In the genomic region with DNA sequence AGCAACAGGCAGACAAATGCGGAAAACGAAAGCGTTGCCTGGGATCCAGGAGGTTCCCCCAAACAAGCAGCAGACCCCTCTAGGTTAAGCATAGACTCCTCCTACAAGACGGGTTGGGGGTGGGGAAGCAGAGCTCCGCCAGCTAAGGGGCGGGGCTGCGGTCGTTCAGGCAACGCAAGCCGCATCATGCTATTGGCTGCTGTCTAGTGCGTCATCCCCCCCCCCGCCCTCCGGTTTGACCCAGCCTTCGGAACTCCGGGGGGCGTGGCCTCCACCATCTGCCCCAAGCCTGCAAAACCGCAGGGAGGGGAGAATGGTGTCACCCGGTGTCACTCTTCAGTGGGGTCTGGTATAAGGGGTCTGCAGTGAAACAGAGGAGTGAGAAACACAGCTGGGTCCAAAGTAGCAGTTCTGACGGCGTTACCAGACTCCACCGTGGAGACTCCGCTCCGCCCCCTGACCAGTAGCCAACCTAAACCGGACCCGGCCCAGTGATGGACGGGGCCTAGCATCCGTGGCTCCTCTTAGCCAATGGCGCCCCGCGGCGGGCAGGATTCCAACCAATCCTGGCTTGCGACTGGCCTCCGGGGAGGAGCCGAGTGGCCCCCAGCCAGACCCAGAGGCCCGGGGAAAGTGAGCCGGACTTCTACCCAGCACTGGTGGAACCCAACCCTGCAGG, we compare ENCODE assay signal across 8 mouse cellular contexts. TPM values are rescaled to one million over a fixed set of nuclear protein-coding genes. Genes with fewer than 3 reads are reported as not detected.
DNase-seq lines count a peak whose midpoint lies in the region; ATAC-seq lines count a peak whose summit lies in the region.

TSS of gene Sertad3 (plus strand) at position 613 of the 679 bp plus-strand sequence.

- peak within 1 kb of the TSS; percentile 80 for H3K4me3 ChIP-seq in forebrain, embryonic 10.5 days
- peak within 1 kb of the TSS; percentile 83 for H3K4me3 ChIP-seq in heart, embryonic 16.5 days (ENCODE audit: low read length)
- peak within 1 kb of the TSS; percentile 85 for H3K4me3 ChIP-seq in liver, embryonic 15.5 days (replicated peaks)
- H3K4me3 ChIP-seq in neural tube, embryonic 12.5 days, result peak within 1 kb of the TSS; percentile 69

- peak; percentile 91 to 95 for DNase-seq in CD8-positive naive resting alpha-beta T cell, adult 2 months (ENCODE audit: low read depth in 2 of 2, low spot score in 2 of 2)
- DNase-seq in c-Kit-positive CD71-negative TER-119-negative erythroid progenitor cells, embryonic 14.5 days (ENCODE audit: low read depth), result peak; percentile 94
- DNase-seq in forebrain, embryonic 10.5 days (ENCODE audit: extremely low spot score, low spot score), result peak; percentile 99
- DNase-seq in kidney, postnatal 36 days, result peak; percentile 100
- DNase-seq in telencephalon, adult 2 months (ENCODE audit: low read depth, low spot score), result peak; percentile 95

- H3K27me3 ChIP-seq in forebrain, embryonic 10.5 days (ENCODE audit: poor library complexity, severe bottlenecking), result no peaks in the 10 kb centered on the region
- H3K27me3 ChIP-seq in heart, embryonic 16.5 days (ENCODE audit: control insufficient read depth, insufficient read depth, low read length), result no peaks in the 10 kb centered on the region
- H3K27me3 ChIP-seq in liver, embryonic 15.5 days, result no peaks in the 10 kb centered on the region
- H3K27me3 ChIP-seq in neural tube, embryonic 12.5 days (replicated peaks), result no peaks in the 10 kb centered on the region

- ATAC-seq in heart, embryonic 16.5 days (replicated peaks; ENCODE audit: extremely low read depth, insufficient read depth, low FRiP score), result peak; percentile 89
- ATAC-seq in liver, embryonic 15.5 days (ENCODE audit: insufficient read depth), result peak; percentile 85
- ATAC-seq in neural tube, embryonic 12.5 days (ENCODE audit: low FRiP score, low read depth), result peak; percentile 95

- WGBS in forebrain, embryonic 10.5 days, result under 1% methylated on average over 36 of the region's 36 CpGs
- WGBS in heart, embryonic 16.5 days, result under 1% methylated on average over 36 of the region's 36 CpGs
- WGBS in liver, embryonic 15.5 days (ENCODE audit: insufficient replicate concordance), result under 1% methylated on average over 36 of the region's 36 CpGs
- under 1% methylated on average over 36 of the region's 36 CpGs for WGBS in neural tube, embryonic 12.5 days

- peak within 1 kb of the TSS; percentile 83 for H3K9ac ChIP-seq in heart, embryonic 16.5 days (ENCODE audit: low read length)
- peak within 1 kb of the TSS; percentile 95 for H3K9ac ChIP-seq in liver, embryonic 15.5 days
- H3K9ac ChIP-seq in neural tube, embryonic 12.5 days, result peak within 1 kb of the TSS; percentile 70

- peaks cover 25% of the 10 kb centered on the region for H3K36me3 ChIP-seq in forebrain, embryonic 10.5 days (replicated peaks)
- H3K36me3 ChIP-seq in heart, embryonic 16.5 days (ENCODE audit: control insufficient read depth, insufficient read depth), result peaks cover 11% of the 10 kb centered on the region
- peaks cover 30% of the 10 kb centered on the region for H3K36me3 ChIP-seq in liver, embryonic 15.5 days (replicated peaks)
- H3K36me3 ChIP-seq in neural tube, embryonic 12.5 days, result peaks cover 14% of the 10 kb centered on the region

- peak within 1 kb of the TSS; percentile 90 for H3K27ac ChIP-seq in forebrain, embryonic 10.5 days
- H3K27ac ChIP-seq in heart, embryonic 16.5 days (ENCODE audit: low read length), result peak within 1 kb of the TSS; percentile 93
- H3K27ac ChIP-seq in liver, embryonic 15.5 days (replicated peaks), result peak within 1 kb of the TSS; percentile 98
- peak within 1 kb of the TSS; percentile 81 for H3K27ac ChIP-seq in neural tube, embryonic 12.5 days

- H3K9me3 ChIP-seq in forebrain, embryonic 10.5 days, result no peaks in the 10 kb centered on the region
- H3K9me3 ChIP-seq in heart, embryonic 16.5 days (replicated peaks; ENCODE audit: control insufficient read depth, low read length), result no peaks in the 10 kb centered on the region
- no peaks in the 10 kb centered on the region for H3K9me3 ChIP-seq in liver, embryonic 15.5 days (replicated peaks)
- H3K9me3 ChIP-seq in neural tube, embryonic 12.5 days, result no peaks in the 10 kb centered on the region

- peak within 1 kb of the TSS; percentile 72 for H3K4me2 ChIP-seq in heart, embryonic 16.5 days (ENCODE audit: low read depth, low read length)
- peak within 1 kb of the TSS; percentile 76 for H3K4me2 ChIP-seq in liver, embryonic 15.5 days
- peak within 1 kb of the TSS; percentile 76 for H3K4me2 ChIP-seq in neural tube, embryonic 12.5 days (replicated peaks)

- H3K4me1 ChIP-seq in forebrain, embryonic 10.5 days, result peaks cover 18% of the 10 kb centered on the region
- H3K4me1 ChIP-seq in heart, embryonic 16.5 days (ENCODE audit: control insufficient read depth, insufficient read depth, low read length), result peaks cover 16% of the 10 kb centered on the region
- peaks cover 44% of the 10 kb centered on the region for H3K4me1 ChIP-seq in liver, embryonic 15.5 days (replicated peaks)
- no peaks in the 10 kb centered on the region for H3K4me1 ChIP-seq in neural tube, embryonic 12.5 days

RNA-seq across cellular contexts. Expression of gene Sertad3, which starts in this region (rescaled TPM):
- polyA plus RNA-seq in forebrain, embryonic 10.5 days (2016; fragmentation: Nextera tagmentation; extraction: Ambion mirVana), result 21.7 and 24.8 TPM in 2 replicates
- polyA plus RNA-seq in heart, embryonic 16.5 days (2015; fragmentation: Nextera tagmentation; extraction: Ambion mirVana), result 22.1 and 23.4 TPM in 2 replicates
- polyA plus RNA-seq in liver, embryonic 15.5 days (2015; fragmentation: Nextera tagmentation; extraction: Ambion mirVana), result 35.6 and 38.9 TPM in 2 replicates
- polyA plus RNA-seq in neural tube, embryonic 12.5 days (2016; fragmentation: Nextera tagmentation; extraction: Ambion mirVana), result 20.5 and 22.2 TPM in 2 replicates

Comparison
In these comparisons a context has a peak if more than half of its experiments do, and no peak if none do; other contexts are left out.
1. Peak in every context shown above with its lines: DNase-seq, ATAC-seq, H3K4me3 ChIP-seq and H3K27ac ChIP-seq.